Mouse (Mus musculus) embryo, embryonic 10.5 days (tissue): ENCODE measurements around the gene Scfd2.

Source experiments
- DNase-seq: peaks from one replicate; pipeline ENCODE4 v3.0.0-alpha.2; 2015; ENCODE audit warnings: low spot score

Gene Scfd2

DNA sequence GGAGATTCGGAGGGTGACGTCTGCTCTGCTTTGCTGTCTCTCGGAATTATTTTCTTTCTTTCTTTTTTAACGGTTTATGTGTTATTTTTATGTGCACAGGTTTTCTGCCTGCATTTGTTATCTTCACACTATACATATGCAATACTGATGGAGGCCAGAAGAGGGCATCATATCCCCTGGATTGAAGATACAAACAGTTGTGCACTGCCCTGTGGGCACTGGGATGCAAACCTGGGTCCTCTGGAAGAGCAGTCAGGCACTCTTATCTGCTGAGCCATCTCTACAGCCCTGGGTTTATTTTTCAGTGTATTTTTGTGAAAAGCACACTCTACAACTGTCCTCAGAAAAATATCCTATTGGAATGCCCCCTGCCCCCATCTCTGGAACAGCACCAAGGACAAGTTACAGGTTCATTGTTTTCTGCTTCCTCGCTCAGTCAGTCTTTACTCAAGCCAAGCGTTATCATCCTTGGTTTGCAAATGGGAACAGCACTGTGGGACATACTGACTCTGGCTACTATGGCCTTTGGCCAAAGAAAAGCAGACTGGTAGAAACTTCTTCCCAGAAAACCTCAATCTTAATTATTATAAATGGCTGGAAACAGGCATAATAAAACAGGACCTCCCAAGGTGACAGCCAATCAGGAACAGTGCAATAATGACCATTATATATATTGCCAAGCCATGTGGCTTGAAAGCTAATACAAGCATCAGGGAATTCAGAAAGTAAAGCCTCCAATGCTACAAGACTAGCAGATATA is 75.9 kb downstream of the Scfd2 start:
- DNase-seq = no peak

GRCm38 (mm10) chr5:74455094-74455493 is 76.5 kb downstream of the Scfd2 start:
- DNase-seq = no peak

DNA sequence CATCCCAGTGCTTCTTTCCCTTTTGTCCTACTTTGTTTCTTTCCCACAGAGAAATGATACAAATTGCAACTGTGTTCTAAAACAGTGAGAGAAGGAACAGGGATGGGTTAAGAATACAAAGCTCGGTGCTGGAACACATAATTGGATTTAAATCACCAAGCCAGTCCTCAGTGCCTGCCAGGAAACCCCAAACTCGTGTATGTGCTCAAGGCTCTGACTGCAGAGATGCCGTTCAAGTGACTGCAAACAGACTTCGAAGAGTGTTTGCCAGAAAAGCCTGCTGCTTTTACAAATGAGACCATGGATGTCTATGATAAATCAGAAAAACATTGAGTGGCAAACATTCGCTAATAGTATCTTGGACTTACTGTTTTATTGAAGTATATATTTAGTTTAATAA is 80.6 kb downstream of the Scfd2 start:
- no peak for DNase-seq

DNA sequence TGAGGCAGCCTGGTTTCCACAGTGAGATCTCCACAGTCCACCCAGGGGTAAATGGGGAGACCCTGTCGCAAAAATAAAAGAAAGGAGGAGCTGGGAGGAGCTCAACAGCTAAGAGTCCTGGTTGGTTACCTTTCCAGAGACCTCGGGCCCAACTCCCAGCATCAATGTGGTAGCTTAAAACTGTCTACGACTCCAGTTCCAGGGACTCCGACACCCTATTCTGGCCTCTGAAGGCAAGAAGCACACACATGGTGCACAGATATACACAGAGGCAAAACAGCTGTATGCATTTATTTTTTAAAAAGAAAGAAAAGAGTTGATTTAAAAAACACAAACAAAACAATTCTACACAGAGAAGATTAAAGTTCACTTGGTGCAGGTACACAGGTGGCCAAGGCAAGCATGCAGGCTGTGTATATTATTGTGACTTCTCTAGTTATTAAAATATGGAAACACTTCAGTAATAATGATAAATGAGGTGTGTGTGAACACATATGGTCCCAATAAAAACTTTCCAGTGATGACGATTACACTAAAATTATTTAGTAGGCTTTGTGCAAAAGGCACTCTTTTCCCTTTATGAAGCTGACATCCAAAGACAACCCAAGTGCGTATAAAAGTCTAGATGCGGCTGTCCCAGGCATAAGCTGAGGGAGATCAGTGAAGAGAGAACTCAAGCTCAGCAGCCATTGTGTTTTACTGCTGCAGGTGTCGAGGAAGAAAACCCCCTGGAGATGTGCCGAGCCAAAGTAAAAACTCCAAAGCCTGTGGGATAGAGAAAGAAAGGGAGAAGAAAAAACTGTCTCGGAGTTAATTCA is 83.8 kb downstream of the Scfd2 start:
- DNase-seq = no peak

DNA sequence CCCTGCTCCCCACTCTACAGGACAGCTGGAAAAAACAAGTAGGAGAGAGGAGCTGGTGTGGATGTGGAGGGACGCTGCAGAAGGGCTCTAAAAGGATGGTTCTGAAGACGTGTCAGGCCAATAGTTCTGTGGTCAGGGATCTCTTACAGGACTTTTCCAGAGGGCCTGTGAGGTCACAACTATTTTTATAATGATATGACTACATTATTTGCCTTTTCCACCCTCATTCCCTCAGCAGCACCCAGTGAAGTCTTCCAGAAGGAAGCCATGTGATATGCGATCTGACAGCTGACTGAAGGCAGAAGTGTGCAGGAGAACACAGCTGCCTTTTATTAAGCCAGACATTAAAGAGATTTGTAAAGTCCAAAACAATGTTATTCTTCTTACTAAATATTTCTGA is 85.7 kb downstream of the Scfd2 start:
- DNase-seq = no peak

GRCm38 (mm10) chr5:74438353-74438752 is 93.2 kb downstream of the Scfd2 start:
- no peak for DNase-seq

DNA sequence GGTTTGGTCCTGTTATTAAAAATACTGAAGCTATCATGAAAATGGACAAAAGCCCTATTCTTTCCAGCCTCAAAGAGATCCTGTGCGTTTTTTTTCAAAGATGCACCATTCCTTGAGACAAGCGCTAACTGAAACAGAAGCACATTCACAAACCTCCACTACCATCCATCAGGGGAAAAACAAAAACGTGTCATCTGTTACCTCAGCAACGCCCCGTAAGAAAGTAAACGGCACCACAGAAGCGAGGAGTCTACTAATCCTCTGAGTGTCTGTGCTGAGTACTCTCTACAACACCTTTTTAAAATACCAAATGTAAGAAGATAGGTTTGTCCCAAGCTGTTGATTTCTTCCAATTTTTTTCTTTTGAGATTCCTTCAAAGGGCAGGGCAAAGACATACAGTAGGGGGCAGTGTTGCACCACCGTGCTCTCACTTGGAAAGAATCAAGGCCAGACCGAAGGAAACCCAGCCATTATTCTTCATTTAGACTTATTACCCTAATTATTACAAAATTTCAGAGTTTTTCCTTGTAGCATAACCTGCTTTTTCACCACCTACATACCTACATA is 97.9 kb downstream of the Scfd2 start:
- DNase-seq = peak; percentile 90

DNA sequence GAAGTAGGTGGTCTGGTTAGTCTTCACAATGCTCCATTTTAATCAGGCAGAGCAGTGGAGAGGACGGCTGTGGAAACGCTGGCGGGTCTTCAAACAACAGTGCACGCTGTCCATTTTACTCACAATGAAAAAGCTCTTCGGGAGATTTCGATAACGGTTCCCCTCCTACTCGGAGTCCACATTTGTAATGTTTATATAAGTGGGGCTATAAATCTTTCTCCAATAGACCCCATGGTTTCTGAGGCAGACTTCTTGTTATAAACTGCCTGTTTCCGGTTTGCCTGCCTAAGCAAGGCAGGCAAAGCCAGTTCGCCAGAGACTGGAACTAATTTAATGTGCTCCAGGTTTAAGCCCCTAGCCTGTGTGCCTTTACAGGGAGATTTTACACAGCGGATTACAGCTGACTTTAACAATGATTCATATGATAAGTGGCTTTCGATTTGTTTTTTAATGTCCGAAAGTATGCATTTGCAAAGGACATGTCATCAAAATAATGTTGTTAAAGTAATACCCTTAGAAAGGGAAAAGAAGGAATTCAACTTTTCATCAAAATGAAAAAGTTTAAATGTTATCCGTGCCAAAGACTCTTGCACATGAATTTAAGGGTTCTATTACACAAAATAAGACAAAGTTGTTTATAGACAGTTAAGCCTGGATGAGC is 98.5 kb downstream of the Scfd2 start:
- peak; percentile 83 for DNase-seq

DNA sequence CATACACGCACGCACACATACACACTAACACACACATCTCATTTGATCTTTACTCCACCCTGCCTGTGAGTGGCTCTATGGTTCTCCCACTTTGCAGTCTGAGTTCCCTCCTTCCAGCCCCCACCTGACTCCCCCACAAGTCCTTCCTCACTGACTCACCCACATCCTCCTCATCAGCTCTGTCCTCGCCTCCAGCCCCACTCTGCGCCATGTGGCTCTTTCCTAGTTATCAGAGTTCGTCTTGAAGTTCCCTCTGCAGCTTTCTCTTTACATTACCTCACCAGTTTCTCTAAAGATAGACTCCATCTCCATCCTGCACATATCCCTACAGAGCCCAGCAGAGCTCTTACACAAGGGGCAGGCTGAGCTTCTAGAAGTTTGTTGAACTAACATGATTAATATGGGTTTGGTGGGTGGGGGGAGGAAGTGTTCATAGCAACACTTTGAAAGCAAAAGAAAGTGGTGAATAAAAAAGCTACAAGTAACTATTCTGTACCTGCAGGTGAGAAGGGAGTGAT is 110.9 kb downstream of the Scfd2 start:
- DNase-seq = no peak

DNA sequence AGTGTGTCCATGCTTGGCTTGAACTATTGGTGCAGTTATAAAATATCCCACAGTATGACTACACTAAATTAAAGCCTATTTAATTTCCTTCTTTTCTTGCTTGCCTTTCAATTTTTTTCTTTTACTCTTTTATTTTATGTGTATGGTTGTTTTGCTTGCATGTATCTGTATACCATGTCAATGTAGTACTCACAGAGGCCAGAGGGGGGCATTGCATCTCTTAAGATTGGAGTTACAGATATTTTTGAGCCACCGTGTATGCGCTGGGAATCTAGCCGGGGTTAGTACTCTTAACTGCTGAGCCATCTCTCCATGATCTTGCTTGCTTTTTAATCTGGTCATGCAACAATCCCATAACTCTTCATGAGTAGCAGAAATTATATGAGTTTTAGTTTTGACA is 119.0 kb downstream of the Scfd2 start:
- DNase-seq = no peak

- no peak for DNase-seq
These were observed 126.7 kb downstream of the Scfd2 start for GRCm38 (mm10) chr5:74404887-74405286.

- no peak for DNase-seq
These were observed 127.5 kb downstream of the Scfd2 start for GRCm38 (mm10) chr5:74404083-74404482.

GRCm38 (mm10) chr5:74402626-74403025 is 128.9 kb downstream of the Scfd2 start:
- DNase-seq = no peak

- DNase-seq = no peak
These were observed 139.8 kb downstream of the Scfd2 start for GRCm38 (mm10) chr5:74391806-74392205.

DNA sequence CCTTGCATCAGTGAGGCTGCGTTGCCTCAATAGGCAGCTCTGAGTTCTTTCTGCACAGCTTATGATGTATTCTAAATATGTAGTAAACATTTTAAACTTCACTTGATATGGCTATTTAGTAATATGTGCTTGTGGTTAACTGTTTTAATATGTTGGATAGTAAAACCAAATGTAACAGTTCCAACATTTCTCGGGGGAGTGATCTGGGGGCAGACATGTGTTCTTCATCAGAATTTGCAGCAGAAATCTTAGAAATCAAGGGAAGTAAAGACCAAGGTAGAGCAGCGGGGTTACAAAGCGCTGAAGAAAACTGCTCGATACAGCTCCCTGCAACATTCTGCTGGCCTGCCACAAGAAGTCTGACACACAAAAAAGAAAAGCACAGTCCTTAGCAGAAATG is 140.2 kb downstream of the Scfd2 start:
- DNase-seq = no peak

DNA sequence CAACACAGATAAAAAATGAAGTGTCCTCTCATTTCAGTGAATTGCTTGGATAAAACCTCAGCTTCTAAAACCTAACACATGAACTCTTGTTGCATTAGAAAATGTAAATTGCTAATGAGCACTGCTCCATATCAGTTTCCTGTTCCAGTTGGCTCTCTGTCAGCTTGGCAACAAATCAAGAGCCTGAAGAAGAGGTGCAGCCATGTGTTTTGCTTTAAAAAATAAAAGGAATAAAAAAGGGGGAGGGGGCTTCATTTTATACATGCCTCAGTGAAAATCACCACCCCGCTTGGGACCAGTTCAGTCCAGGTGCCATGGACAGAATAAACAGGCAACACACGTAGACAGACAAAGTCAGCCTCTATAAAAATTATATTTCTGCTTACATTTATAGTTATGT is 142.7 kb downstream of the Scfd2 start:
- no peak for DNase-seq

GRCm38 (mm10) chr5:74388101-74388500 is 143.5 kb downstream of the Scfd2 start:
- DNase-seq = no peak

DNA sequence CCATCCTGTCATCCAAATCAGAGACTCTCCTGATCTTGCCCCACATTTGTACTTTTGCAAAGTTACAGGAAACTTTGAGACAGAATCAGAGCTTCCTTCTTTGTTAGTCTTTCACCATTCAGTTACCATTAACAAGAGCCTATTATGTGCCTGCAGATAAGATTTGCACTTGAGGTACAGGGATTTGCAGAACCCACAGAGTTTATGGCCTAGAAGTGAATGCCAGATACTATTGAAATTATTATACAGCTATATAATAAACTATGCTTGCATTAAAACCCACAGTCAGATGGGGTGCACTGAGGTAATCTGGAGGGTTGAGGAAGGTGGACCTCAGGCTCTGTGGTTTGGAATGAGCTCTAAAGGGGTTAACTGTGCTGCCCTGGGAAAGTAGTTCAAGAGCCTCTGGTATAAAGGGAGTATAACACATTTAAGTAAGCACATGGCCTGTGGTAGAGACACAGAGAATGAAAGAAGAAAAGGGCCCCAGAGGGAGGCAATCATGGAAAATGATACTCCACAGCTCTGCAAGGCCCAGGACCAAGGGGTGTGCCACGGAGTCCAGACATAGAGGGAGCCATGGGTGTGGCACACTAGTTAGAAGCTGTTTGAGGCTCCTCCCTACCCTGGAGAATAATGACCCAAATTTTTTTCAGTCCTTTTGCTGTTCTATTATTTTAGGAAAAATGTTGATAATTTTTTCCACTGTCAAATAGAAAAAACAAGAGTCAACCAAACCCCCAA is 144.2 kb downstream of the Scfd2 start:
- DNase-seq = no peak

GRCm38 (mm10) chr5:74380045-74380444 is 151.5 kb downstream of the Scfd2 start:
- DNase-seq = no peak

- DNase-seq = no peak
These were observed 164.9 kb downstream of the Scfd2 start for GRCm38 (mm10) chr5:74366710-74367101.

- peak; percentile 36 for DNase-seq
These were observed 165.4 kb downstream of the Scfd2 start for GRCm38 (mm10) chr5:74365984-74366709.
